Mouse (Mus musculus) mature B cell (primary cell): ENCODE measurements around the gene Cd209f.
"Not testable (repeated sequence)": the region's sequence is repeated elsewhere in the genome, so short reads cannot be mapped to it uniquely, and the experiment has no call there.

Experiments used
- in situ Hi-C: fragments of 300-500 bp; cut with MboI; formaldehyde crosslinking; loops from 2 replicates; pipeline ENCODE4 v1.14.3; 2019

Cd209f gene

DNA sequence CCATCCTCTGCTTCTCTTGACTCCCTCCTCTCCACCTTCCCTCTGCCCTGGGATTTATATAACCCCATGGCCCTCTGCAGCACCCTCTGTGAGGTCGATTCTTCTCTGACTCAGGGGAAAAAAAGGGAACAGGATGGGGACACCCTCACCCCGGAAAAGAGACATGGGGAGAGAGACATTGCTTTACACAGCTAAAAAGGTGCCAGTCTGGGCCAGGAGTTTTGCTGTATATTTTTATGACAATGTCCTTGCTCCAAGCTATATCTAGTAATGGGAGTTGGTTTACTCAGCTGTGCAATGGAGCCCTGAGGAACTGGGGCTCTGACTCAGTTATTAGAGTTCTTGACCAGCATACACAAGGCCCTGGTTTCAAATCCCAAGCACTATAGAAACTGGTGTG is at the start of gene Cd209f:
Cd209f (minus strand) TSS at position 101 of the 400 bp plus-strand sequence.
- in situ Hi-C loops, result not testable (repeated sequence)

DNA sequence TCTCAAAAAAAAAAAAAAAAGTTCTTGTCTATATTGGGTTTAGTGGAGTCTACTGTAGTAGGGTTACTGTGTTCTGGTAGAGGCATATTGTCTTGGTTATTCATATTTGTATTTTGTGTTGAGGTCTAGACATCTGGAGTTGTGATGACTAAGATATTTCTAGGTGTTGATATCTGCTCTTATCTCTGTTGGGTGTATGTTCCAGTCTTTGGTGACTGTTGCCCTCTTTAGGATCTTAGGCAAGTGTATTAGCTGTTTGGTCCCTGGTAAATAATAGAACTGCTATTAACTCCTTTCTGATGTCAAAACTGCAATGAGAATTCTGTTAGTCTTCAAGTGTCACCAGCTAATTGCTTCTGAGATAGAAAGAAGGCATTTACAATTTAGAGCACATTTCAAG is 49.2 kb upstream of the Cd209f start:
- in situ Hi-C loops, result no loop called here

GRCm38 (mm10) chr8:4147272-4147671 is 41.6 kb upstream of the Cd209f start:
- in situ Hi-C loops, result no loop called here

- in situ Hi-C loops, result no loop called here
Observed at GRCm38 (mm10) chr8:4141721-4142120, 36.1 kb upstream of the Cd209f start.

DNA sequence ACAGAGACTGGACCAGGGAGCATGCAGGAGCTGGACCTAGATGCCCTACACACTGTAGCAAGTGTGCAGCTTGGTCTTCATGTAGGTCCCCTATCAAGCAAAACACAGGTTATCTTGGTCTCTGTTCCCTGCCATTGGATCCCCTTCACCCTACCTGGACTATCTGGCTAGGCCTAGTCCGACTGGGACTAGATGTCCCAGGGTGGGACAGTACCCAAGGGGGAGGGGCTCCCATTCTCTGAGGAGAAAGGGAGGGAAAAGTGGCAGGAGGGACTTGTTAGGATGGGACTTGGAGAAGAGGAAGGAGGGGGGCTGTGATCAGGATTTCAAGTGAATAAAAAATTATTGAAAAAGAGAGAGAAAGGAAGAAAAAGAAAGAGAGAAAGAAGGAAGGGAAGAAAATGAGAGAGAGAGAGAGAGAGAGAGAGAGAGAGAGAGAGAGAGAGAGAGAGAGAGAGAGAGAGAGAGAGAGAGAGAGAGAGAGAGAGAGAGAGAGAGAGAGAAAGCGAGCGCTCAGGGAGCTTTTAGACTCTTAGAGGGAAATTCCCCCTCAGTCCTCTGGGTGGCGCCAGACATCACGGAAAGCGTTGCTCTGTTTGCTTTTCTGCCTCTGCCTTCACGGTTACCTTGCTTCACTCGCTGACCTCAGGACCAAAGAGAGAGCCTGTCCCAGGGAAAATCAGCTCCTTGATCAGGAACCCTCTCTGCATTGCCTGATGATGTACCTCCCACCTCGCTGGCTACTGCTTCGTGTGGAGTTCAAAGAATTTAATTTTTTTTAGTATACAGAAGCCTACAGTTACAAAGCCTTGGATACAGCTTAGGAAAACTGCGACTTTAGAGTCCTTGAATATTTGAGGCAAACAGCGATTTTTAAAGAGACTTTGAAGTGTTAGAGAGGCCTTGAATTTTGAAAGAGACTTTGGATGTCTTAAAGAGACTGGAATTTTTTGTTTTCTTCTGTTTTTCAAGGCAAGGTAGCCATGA is 34.3 kb upstream of the Cd209f start:
- in situ Hi-C loops, result no loop called here

GRCm38 (mm10) chr8:4133798-4134197 is 28.2 kb upstream of the Cd209f start, which contains the start of gene Cd209g:
Gene Cd209g (plus strand): TSS chr8:4134098.
- in situ Hi-C loops, result no loop called here

DNA sequence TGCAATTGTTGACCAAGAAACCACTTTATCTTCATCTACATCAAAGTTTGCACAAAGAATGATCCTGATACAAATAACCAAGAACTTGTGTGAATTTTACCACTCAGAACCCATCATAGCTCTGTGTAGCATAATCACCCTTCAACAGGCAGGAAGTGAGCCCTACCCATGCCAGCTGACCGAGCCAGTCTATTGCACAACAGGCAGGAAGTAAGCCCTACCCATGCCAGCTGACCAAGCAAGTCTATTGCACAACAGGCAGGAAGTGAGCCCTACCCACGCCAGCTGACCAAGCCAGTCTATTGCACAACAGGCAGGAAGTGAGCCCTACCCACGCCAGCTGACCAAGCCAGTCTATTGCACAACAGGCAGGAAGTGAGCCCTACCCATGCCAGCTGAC is 17.1 kb downstream of the Cd209f start:
- in situ Hi-C loops, result not testable (repeated sequence)

DNA sequence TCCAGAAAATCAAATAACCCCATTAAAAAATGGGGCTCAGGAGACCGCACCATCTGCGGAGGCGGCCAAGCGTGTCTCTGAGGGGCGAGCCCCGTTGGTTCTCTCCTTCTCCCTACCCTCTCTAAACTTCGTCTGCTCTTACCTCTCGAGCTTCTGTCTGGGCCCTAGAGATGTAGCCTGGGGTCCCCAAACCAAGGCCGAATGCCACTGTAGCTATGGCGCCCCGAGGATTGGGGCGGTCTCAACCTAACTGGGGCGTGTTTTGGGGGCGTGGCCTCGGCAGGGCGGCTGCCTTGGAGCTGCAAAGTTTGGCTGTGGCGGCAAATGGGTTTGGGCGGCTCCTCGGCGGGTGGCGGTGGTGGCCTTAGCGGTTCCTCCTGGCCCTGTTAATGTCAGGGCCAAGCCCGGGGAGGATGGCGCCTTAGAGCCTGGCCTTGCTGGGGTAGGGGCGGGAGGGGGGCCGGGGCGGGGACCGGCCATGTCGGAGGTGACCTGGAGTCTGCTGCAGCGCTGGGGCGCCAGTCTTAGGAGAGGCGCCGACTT is 18.4 kb downstream of the Cd209f start:
- in situ Hi-C loops, result not testable (repeated sequence)
